Comparison of ENCODE assay signal across 13 mouse cellular contexts in the genomic region with DNA sequence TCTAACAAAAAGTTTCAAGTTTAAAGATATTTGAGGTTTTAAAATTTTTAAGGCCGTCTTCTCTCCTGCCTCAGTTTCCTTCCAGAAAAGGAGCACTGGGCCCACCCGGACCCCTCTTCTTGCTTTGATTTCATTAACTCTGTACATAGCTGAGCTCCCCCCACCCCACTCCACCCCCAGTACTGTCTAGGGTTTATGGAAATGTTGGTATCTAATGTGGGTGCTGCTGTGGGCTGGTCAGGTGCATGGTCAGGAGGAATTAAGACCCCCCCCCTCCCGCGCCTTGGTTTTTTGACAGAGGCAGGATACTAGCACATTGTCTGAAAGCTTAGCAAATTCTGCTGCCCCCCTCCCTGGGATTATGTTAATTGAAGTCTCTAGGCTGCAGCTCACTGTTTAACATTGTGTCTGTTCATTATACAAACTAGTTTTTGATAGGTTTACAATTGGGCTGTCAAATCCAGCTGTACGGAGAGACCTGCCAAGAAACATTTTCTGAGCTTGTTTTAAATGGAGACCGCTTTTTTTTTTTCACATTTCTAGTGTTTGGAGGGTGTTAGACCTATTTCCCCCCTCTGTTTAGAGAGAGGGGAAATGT.
DNase-seq lines count a peak whose midpoint lies in the region; ATAC-seq lines count a peak whose summit lies in the region.
"Had no signal": no experiment of that assay in that cellular context is flagged by ENCODE, and none has a peak within 500 bp of the region (broad histone marks: within the 10 kb centered on the region; RNA-seq: fewer than 3 reads in every experiment).

No protein-coding gene starts in this region.

- peak overlapping the region; percentile 41; the same call in 1 of the 2 replicates for H3K27ac ChIP-seq in hindbrain, embryonic 10.5 days
- H3K27ac ChIP-seq in hindbrain, embryonic 13.5 days, result no peak overlapping the region
- H3K27ac ChIP-seq in lung, embryonic 16.5 days (ENCODE audit: low read length), result no peak overlapping the region
- H3K27ac ChIP-seq in forebrain, embryonic 16.5 days (ENCODE audit: low read length), result peak overlapping the region; percentile 16; the same call in 1 of the 2 replicates
- peak overlapping the region; percentile 0; the same call in 1 of the 2 replicates for H3K27ac ChIP-seq in midbrain, embryonic 13.5 days
- H3K27ac ChIP-seq: heart, adult 2 months; macrophage had no signal

- no peaks in the 10 kb centered on the region for H3K27me3 ChIP-seq in hindbrain, embryonic 10.5 days (ENCODE audit: insufficient read depth, poor library complexity, severe bottlenecking)
- no peaks in the 10 kb centered on the region for H3K27me3 ChIP-seq in hindbrain, embryonic 13.5 days
- H3K27me3 ChIP-seq in lung, embryonic 16.5 days (ENCODE audit: control insufficient read depth, insufficient read depth, low read depth, low read length), result no peaks in the 10 kb centered on the region
- no peaks in the 10 kb centered on the region for H3K27me3 ChIP-seq in forebrain, embryonic 16.5 days (replicated peaks; ENCODE audit: control insufficient read depth, insufficient read depth, low read length)
- H3K27me3 ChIP-seq in midbrain, embryonic 13.5 days, result no peaks in the 10 kb centered on the region

- no peak overlapping the region for H3K4me3 ChIP-seq in hindbrain, embryonic 10.5 days
- no peak overlapping the region for H3K4me3 ChIP-seq in hindbrain, embryonic 13.5 days
- H3K4me3 ChIP-seq in lung, embryonic 16.5 days (ENCODE audit: low read length), result no peak overlapping the region
- H3K4me3 ChIP-seq in forebrain, embryonic 16.5 days (replicated peaks; ENCODE audit: low read length), result no peak overlapping the region
- no peak overlapping the region for H3K4me3 ChIP-seq in midbrain, embryonic 13.5 days (replicated peaks)
- H3K4me3 ChIP-seq: heart, adult 2 months had no signal

- no peak overlapping the region for H3K9ac ChIP-seq in hindbrain, embryonic 13.5 days
- H3K9ac ChIP-seq in lung, embryonic 16.5 days (ENCODE audit: low read length), result no peak overlapping the region
- no peak overlapping the region for H3K9ac ChIP-seq in forebrain, embryonic 16.5 days (replicated peaks; ENCODE audit: low read depth, low read length)
- no peak overlapping the region for H3K9ac ChIP-seq in midbrain, embryonic 13.5 days (replicated peaks)

- H3K4me2 ChIP-seq in hindbrain, embryonic 13.5 days, result no peak overlapping the region
- no peak overlapping the region for H3K4me2 ChIP-seq in lung, embryonic 16.5 days (ENCODE audit: low read depth, low read length)
- no peak overlapping the region for H3K4me2 ChIP-seq in forebrain, embryonic 16.5 days (ENCODE audit: low read length)
- H3K4me2 ChIP-seq in midbrain, embryonic 13.5 days (replicated peaks), result peak overlapping the region; percentile 22; the same call in 1 of the 2 replicates
- H3K4me2 ChIP-seq: liver, embryonic 11.5 days had no signal

- H3K9me3 ChIP-seq in hindbrain, embryonic 10.5 days, result no peaks in the 10 kb centered on the region
- H3K9me3 ChIP-seq in hindbrain, embryonic 13.5 days, result no peaks in the 10 kb centered on the region
- H3K9me3 ChIP-seq in lung, embryonic 16.5 days (ENCODE audit: control insufficient read depth, low read length), result no peaks in the 10 kb centered on the region
- H3K9me3 ChIP-seq in forebrain, embryonic 16.5 days (ENCODE audit: control insufficient read depth, low read length), result no peaks in the 10 kb centered on the region
- H3K9me3 ChIP-seq in midbrain, embryonic 13.5 days, result no peaks in the 10 kb centered on the region

- H3K36me3 ChIP-seq in hindbrain, embryonic 10.5 days, result 0 out of 2 replicates have a peak, but pooled peaks cover 2% of the 10 kb centered on the region
- H3K36me3 ChIP-seq in hindbrain, embryonic 13.5 days, result no peaks in the 10 kb centered on the region
- no peaks in the 10 kb centered on the region for H3K36me3 ChIP-seq in lung, embryonic 16.5 days (ENCODE audit: control insufficient read depth, insufficient read depth, low read length)
- H3K36me3 ChIP-seq in forebrain, embryonic 16.5 days (ENCODE audit: control insufficient read depth, insufficient read depth), result no peaks in the 10 kb centered on the region
- no peaks in the 10 kb centered on the region for H3K36me3 ChIP-seq in midbrain, embryonic 13.5 days

- no peak for ATAC-seq in hindbrain, embryonic 13.5 days (ENCODE audit: low FRiP score)
- peak; percentile 48 for ATAC-seq in lung, embryonic 16.5 days (ENCODE audit: low read depth)
- peak; percentile 84 for ATAC-seq in forebrain, embryonic 16.5 days
- peak; percentile 82 for ATAC-seq in midbrain, embryonic 13.5 days

- H3K4me1 ChIP-seq in hindbrain, embryonic 10.5 days (replicated peaks), result peaks cover 26% of the 10 kb centered on the region
- H3K4me1 ChIP-seq in hindbrain, embryonic 13.5 days (replicated peaks), result peaks cover 30% of the 10 kb centered on the region
- H3K4me1 ChIP-seq in lung, embryonic 16.5 days (replicated peaks; ENCODE audit: control insufficient read depth, insufficient read depth, low read length), result peaks cover 13% of the 10 kb centered on the region; the same call in 1 of the 2 replicates
- peaks cover 28% of the 10 kb centered on the region for H3K4me1 ChIP-seq in forebrain, embryonic 16.5 days (replicated peaks; ENCODE audit: control insufficient read depth, insufficient read depth, low read length)
- peaks cover 39% of the 10 kb centered on the region for H3K4me1 ChIP-seq in midbrain, embryonic 13.5 days (replicated peaks)

- 79% methylated on average over 6 of the region's 6 CpGs for WGBS in hindbrain, embryonic 10.5 days
- 65% methylated on average over 6 of the region's 6 CpGs for WGBS in hindbrain, embryonic 13.5 days
- WGBS in lung, embryonic 16.5 days, result 61% methylated on average over 6 of the region's 6 CpGs
- 21% methylated on average over 6 of the region's 6 CpGs for WGBS in forebrain, embryonic 16.5 days
- 34% methylated on average over 6 of the region's 6 CpGs for WGBS in midbrain, embryonic 13.5 days

- DNase-seq in hindbrain, embryonic 10.5 days (ENCODE audit: low spot score), result no peak
- DNase-seq in lung, postnatal 14 days, result no peak
- no peak for DNase-seq in frontal cortex, postnatal 10 days (ENCODE audit: low spot score in 2 of 2)
- DNase-seq in urinary bladder, adult 18-20 months (ENCODE audit: low spot score in 2 of 2), result no peak
- DNase-seq: cerebellum, adult 18-20 months; heart, adult 2 months; kidney, adult 18-20 months had no signal

Comparison
In these comparisons a context has a peak if more than half of its experiments do, and no peak if none do; other contexts are left out.
1. H3K27ac ChIP-seq: peak in hindbrain, embryonic 10.5 days (single experiment), forebrain, embryonic 16.5 days (single experiment) and midbrain, embryonic 13.5 days (single experiment); none in hindbrain, embryonic 13.5 days (single experiment) and lung, embryonic 16.5 days (single experiment).